Mouse (Mus musculus) neural tube, embryonic 11.5 days (tissue): ENCODE results near the gene Kl. TPM values are rescaled to one million over a fixed set of nuclear protein-coding genes. Genes with fewer than 3 reads are reported as not detected.

Source experiments
- ATAC-seq: fragments of 200-750 bp; cut with Nextera tagmentation; 2 replicates; pipeline ENCODE4 v1.8.0; 2017; ENCODE audit warnings: moderate number of reproducible peaks, mild to moderate bottlenecking, moderate TSS enrichment, moderate library complexity; ENCODE audit not compliant: insufficient read depth, low FRiP score, low TSS enrichment
- DNase-seq: peaks from one replicate; pipeline ENCODE4 v3.0.0-alpha.2; 2015; ENCODE audit warnings: low spot score
- H3K27ac ChIP-seq: fragments of 300-500 bp; sonication (generic); 2 replicates; pipeline ENCODE4 v1.5.1; 2014; ENCODE audit warnings: low read depth, mild to moderate bottlenecking, low read length
- H3K27me3 ChIP-seq: fragments of 300-500 bp; sonication (generic); 2 replicates; pipeline ENCODE4 v1.6.1; 2014; ENCODE audit warnings: mild to moderate bottlenecking, low read length, mixed read lengths; ENCODE audit not compliant: control insufficient read depth, insufficient read depth
- H3K36me3 ChIP-seq: fragments of 300-500 bp; sonication (generic); 2 replicates; pipeline ENCODE4 v1.6.1; 2014; ENCODE audit warnings: mild to moderate bottlenecking, low read length, moderate library complexity, mixed read lengths; ENCODE audit not compliant: control insufficient read depth, insufficient read depth
- H3K4me1 ChIP-seq: fragments of 300-500 bp; sonication (generic); 2 replicates; pipeline ENCODE4 v1.6.1; 2014; ENCODE audit warnings: low read length, mixed read lengths; ENCODE audit not compliant: control insufficient read depth, insufficient read depth
- H3K4me2 ChIP-seq: fragments of 300-500 bp; sonication (generic); 2 replicates; pipeline ENCODE4 v1.6.1; 2014; ENCODE audit warnings: low read depth, mild to moderate bottlenecking, moderate library complexity
- H3K4me3 ChIP-seq: fragments of 300-500 bp; sonication (generic); 2 replicates; pipeline ENCODE4 v1.5.1; 2014; ENCODE audit warnings: low read depth, low read length
- H3K9ac ChIP-seq: fragments of 300-500 bp; sonication (generic); 2 replicates; pipeline ENCODE4 v1.6.1; 2014; ENCODE audit warnings: mild to moderate bottlenecking, low read length
- H3K9me3 ChIP-seq: fragments of 300-500 bp; sonication (generic); 2 replicates; pipeline ENCODE4 v1.6.1; 2016; ENCODE audit warnings: low read length; ENCODE audit not compliant: control insufficient read depth
- WGBS: fragments of 180-500 bp; shearing (Covaris S2); extraction: QIAGEN DNeasy Blood & Tissue Kit; methylation state at CpG from one replicate; pipeline ENCODE4 v1.1.7; 2014; 5-methylcytosine and 5-hydroxymethylcytosine counted together
- polyA plus RNA-seq: library from polyadenylated mRNA; unstranded; fragments of >200 nt; fragmentation: Nextera tagmentation; extraction: Ambion mirVana; gene quantifications from 2 replicates; pipeline ENCODE4 v1.2.1, GENCODE M21; 2014

The Kl gene
- polyA plus RNA-seq, 1 experiment from 2014 or later: 0.32 TPM

GRCm38 (mm10) chr5:150952669-150953521 is 488 bp downstream of the Kl start:
- 3% methylated on average over 87 of the region's 89 CpGs for WGBS
- peaks cover 5% of the 10 kb centered on the region; the same call in 1 of the 2 replicates for H3K4me1 ChIP-seq

GRCm38 (mm10) chr5:150954791-150955190 is 2.4 kb downstream of the Kl start:
- no peaks in the 10 kb centered on the region for H3K36me3 ChIP-seq
- WGBS: 90% methylated on average over 9 of the region's 9 CpGs
- no peak overlapping the region for H3K27ac ChIP-seq
- H3K27me3 ChIP-seq: peaks cover 24% of the 10 kb centered on the region
- H3K4me3 ChIP-seq: no peak overlapping the region
- H3K9me3 ChIP-seq: no peaks in the 10 kb centered on the region
- no peak for DNase-seq
- H3K4me2 ChIP-seq: no peak overlapping the region
- H3K9ac ChIP-seq: no peak overlapping the region
- no peak for ATAC-seq
- peaks cover 5% of the 10 kb centered on the region; the same call in 1 of the 2 replicates for H3K4me1 ChIP-seq

More at GRCm38 (mm10) chr5:150952669-150953521, 488 bp downstream of the Kl start:
- Histone ChIP-seq H3K27me3 (peaks cover 24% of the 10 kb centered on the region), H3K4me2 (peak overlapping the region; percentile 65), H3K36me3 (no peaks in the 10 kb centered on the region), H3K9me3 (no peaks in the 10 kb centered on the region), H3K9ac (peak overlapping the region; percentile 15; the same call in 1 of the 2 replicates), H3K27ac (no peak overlapping the region; the same call in 1 of the 2 replicates), H3K4me3 (peak overlapping the region; percentile 42)
- ATAC-seq (peak; percentile 64), DNase-seq (peak; percentile 64)

DNA sequence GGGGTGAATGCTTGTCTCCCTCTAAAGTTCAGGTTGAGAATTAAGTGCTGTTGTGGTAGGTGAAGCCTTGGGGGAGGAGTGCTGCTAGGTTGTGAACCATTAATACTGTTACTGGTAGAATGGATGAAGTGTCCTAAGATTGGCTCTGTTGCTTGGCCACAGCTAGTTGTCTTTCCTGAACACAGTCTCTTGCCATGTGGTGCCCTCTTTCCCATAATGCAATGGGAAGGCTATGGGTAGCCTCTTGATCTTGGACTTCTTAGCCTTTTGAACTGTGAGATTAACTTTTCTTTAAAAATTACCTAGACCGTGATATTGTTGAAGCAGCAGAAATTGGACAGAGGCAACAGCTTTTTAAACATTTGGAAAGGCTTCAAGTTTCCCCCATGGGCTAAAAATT is 7.5 kb downstream of the Kl start:
- WGBS: 82% methylated on average over 1 of the region's 1 CpGs
- H3K36me3 ChIP-seq: no peaks in the 10 kb centered on the region
- H3K9ac ChIP-seq: no peak overlapping the region
- ATAC-seq: no peak
- H3K4me2 ChIP-seq: no peak overlapping the region
- H3K9me3 ChIP-seq: no peaks in the 10 kb centered on the region
- no peaks in the 10 kb centered on the region for H3K4me1 ChIP-seq
- H3K27ac ChIP-seq: no peak overlapping the region
- no peaks in the 10 kb centered on the region for H3K27me3 ChIP-seq
- DNase-seq: no peak
- H3K4me3 ChIP-seq: no peak overlapping the region

DNA sequence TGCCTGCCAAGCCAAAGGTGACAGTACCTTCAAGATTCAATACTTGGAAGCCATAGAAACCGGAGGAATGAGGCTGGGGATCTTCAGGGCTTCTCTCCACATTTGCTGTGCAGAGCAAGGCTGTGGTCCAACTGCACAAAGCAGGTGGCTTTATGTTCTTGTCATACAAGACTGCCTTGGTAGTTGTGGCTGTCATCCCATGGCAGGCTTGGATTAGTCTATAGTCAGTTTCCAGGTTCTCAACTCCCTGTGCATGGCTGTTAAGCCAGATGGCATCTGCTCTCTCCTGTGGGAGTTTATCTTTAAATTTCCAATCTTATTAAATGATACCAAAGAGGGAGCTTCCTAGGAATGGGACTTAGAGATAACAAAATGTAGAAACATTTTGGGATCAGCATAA is 9.2 kb downstream of the Kl start:
- no peak for DNase-seq

DNA sequence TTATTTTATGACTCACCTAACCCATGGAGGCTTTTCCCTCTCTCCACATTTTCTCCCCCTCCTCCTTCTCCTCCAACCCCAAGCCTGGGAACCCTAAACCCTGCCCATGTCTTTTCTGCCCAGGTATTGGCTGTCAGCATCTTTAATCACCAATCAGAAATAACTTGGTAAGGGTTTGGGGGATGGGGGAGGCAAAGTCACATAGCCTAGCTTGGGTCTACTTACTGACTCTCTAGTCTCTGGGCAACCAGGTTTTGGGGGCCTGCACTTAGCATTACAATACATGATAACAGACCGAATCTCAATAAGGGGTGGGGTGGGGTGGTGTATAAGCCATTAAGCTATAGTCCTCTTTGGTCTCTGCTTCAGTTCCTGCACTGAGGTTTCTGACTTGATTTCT is 10.3 kb downstream of the Kl start:
- 82% methylated on average over 1 of the region's 1 CpGs for WGBS
- no peaks in the 10 kb centered on the region for H3K27me3 ChIP-seq
- no peak for ATAC-seq
- no peak overlapping the region for H3K9ac ChIP-seq
- H3K4me3 ChIP-seq: no peak overlapping the region
- H3K27ac ChIP-seq: no peak overlapping the region
- H3K4me2 ChIP-seq: no peak overlapping the region
- no peaks in the 10 kb centered on the region for H3K4me1 ChIP-seq
- no peaks in the 10 kb centered on the region for H3K36me3 ChIP-seq
- DNase-seq: no peak
- H3K9me3 ChIP-seq: no peaks in the 10 kb centered on the region

More for the DNA sequence above, 9.2 kb downstream of the Kl start:
- Histone ChIP-seq H3K4me2 (no peak overlapping the region), H3K27ac (no peak overlapping the region), H3K36me3 (no peaks in the 10 kb centered on the region), H3K9me3 (no peaks in the 10 kb centered on the region), H3K27me3 (no peaks in the 10 kb centered on the region), H3K4me1 (no peaks in the 10 kb centered on the region), H3K4me3 (no peak overlapping the region), H3K9ac (no peak overlapping the region)
- 85% methylated on average over 1 of the region's 1 CpGs for WGBS
- ATAC-seq: no peak

DNA sequence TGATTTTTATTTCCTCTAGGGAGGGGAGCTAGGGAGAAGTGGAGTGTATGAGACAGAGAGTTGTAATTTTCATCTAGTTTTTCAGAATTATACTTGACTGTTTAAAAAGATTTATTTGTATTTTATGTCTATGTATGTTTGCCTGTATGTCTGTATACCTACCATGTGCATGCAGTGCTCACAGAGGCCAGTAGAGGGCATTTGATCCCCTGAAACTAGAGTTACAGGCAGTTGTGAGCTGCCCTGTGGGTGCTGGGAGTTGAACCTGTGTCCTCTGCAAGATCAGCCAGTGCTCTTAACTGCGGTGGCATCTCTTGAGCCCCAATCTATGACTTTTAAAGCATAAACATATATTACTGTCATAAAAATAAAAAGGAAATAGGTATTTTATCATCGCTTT is 15.5 kb downstream of the Kl start:
- DNase-seq (no peak), ATAC-seq (no peak)
- H3K4me3 ChIP-seq: no peak overlapping the region
- no peak overlapping the region for H3K4me2 ChIP-seq
- no peak overlapping the region for H3K9ac ChIP-seq
- 95% methylated on average over 2 of the region's 2 CpGs for WGBS
- no peaks in the 10 kb centered on the region for H3K4me1 ChIP-seq
- H3K27me3 ChIP-seq: no peaks in the 10 kb centered on the region
- H3K36me3 ChIP-seq: no peaks in the 10 kb centered on the region
- H3K9me3 ChIP-seq: peaks cover 3% of the 10 kb centered on the region
- H3K27ac ChIP-seq: no peak overlapping the region

DNA sequence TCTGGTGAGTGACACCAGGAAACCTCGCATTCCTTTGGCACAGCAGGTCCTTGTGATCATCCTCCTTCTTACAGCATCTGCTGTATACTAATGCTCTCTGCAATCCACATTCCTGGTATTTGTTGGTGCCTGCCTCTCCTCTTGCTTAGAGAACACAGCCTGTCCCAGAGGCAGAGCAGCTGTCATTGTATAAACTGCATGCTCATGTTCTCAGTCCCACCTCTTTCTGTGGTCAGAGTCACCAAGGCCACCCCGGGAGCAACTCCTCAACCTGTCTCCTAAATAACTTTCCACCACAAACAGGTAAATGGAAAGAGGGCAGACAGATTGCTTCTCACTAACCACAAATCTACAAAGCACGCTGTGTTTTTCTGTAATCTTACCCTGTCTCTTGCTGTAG is 18.1 kb downstream of the Kl start:
- no peak for ATAC-seq
- H3K27ac ChIP-seq: no peak overlapping the region
- WGBS: 66% methylated on average over 3 of the region's 3 CpGs

DNA sequence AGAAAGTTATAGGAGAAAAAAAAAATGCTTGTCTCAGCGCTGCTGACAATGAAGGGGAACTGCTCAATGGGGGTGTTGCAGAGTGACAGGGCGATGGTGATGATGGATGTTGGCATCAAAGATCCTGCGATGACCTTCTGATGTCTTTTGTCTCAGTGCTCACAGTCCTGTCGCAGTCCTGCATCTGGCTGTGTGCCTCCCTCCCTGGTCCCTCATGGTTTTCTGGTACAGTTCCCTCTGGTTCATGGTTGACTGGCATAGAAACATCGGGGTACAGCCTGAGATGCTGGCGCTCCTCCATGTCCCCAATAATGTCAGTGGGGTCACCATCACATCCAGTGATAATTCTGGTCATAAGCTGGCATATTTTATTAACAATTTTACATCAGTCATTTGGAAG is 18.7 kb downstream of the Kl start:
- no peaks in the 10 kb centered on the region for H3K27me3 ChIP-seq
- H3K27ac ChIP-seq: no peak overlapping the region
- H3K9ac ChIP-seq: no peak overlapping the region
- DNase-seq (no peak), ATAC-seq (no peak)
- no peak overlapping the region for H3K4me3 ChIP-seq
- H3K4me2 ChIP-seq: no peak overlapping the region
- H3K9me3 ChIP-seq: peaks cover 3% of the 10 kb centered on the region
- H3K36me3 ChIP-seq: no peaks in the 10 kb centered on the region
- WGBS: 72% methylated on average over 6 of the region's 6 CpGs
- no peaks in the 10 kb centered on the region for H3K4me1 ChIP-seq

More for the DNA sequence above, 18.1 kb downstream of the Kl start:
- H3K4me2 ChIP-seq: no peak overlapping the region
- no peaks in the 10 kb centered on the region for H3K27me3 ChIP-seq
- DNase-seq: no peak
- H3K4me1 ChIP-seq: no peaks in the 10 kb centered on the region
- no peaks in the 10 kb centered on the region for H3K36me3 ChIP-seq
- H3K4me3 ChIP-seq: no peak overlapping the region
- H3K9ac ChIP-seq: no peak overlapping the region
- H3K9me3 ChIP-seq: peaks cover 3% of the 10 kb centered on the region

- no peak for DNase-seq
- H3K36me3 ChIP-seq: no peaks in the 10 kb centered on the region
- H3K9ac ChIP-seq: no peak overlapping the region
- H3K4me1 ChIP-seq: no peaks in the 10 kb centered on the region
- H3K27ac ChIP-seq: no peak overlapping the region
- ATAC-seq: no peak
- no peaks in the 10 kb centered on the region for H3K9me3 ChIP-seq
- H3K4me3 ChIP-seq: no peak overlapping the region
- WGBS: 88% methylated on average over 3 of the region's 3 CpGs
- H3K4me2 ChIP-seq: no peak overlapping the region
- H3K27me3 ChIP-seq: no peaks in the 10 kb centered on the region
Observed at GRCm38 (mm10) chr5:150974226-150974625, 21.8 kb downstream of the Kl start.
